23 mouse cellular contexts compared by ENCODE assay signal in genomic region chrX:41587692-41588091, GRCm38 (mm10).
DNase-seq lines count a peak whose midpoint lies in the region; ATAC-seq lines count a peak whose summit lies in the region.
"Had no signal": no experiment of that assay in that cellular context is flagged by ENCODE, and none has a peak within 500 bp of the region (broad histone marks: within the 10 kb centered on the region; RNA-seq: fewer than 3 reads in every experiment).

No protein-coding gene starts in this region.

- peak; percentile 14 to 39 for DNase-seq in cerebellum, postnatal 10 days
- DNase-seq in cerebellum, adult 18-20 months = no peak
- DNase-seq in left cerebral cortex, postnatal 4 days = peak; percentile 1
- no peak for DNase-seq in left cerebral cortex, adult 18-20 months (ENCODE audit: low spot score in 2 of 2)
- no peak for DNase-seq in adrenal gland, adult (ENCODE audit: inconsistent age in 2 of 2, low spot score in 1 of 2)
- DNase-seq: adrenal gland, adult 2 months; adrenal gland, postnatal 14 days; cerebellum, adult 11 months; cerebellum, adult 8-10 months; cerebellum, postnatal 14 days; gastrocnemius, postnatal 25 days; heart, adult 18-20 months; heart, postnatal 10 days; heart, postnatal 36 days; kidney, adult 2 months had no signal

- WGBS in forebrain, embryonic 15.5 days = 64% methylated on average over 3 of the region's 3 CpGs
- WGBS in forebrain, embryonic 12.5 days = 95% methylated on average over 3 of the region's 3 CpGs
- WGBS in forebrain, embryonic 16.5 days = 73% methylated on average over 3 of the region's 3 CpGs

- H3K4me1 ChIP-seq in forebrain, embryonic 15.5 days = no peaks in the 10 kb centered on the region
- no peaks in the 10 kb centered on the region for H3K4me1 ChIP-seq in forebrain, embryonic 12.5 days
- no peaks in the 10 kb centered on the region for H3K4me1 ChIP-seq in forebrain, embryonic 16.5 days (replicated peaks; ENCODE audit: control insufficient read depth, insufficient read depth, low read length)
- H3K4me1 ChIP-seq: heart, embryonic 12.5 days; heart, embryonic 15.5 days had no signal

- H3K4me3 ChIP-seq in forebrain, embryonic 15.5 days = no peak overlapping the region
- H3K4me3 ChIP-seq in forebrain, embryonic 12.5 days (replicated peaks) = no peak overlapping the region
- H3K4me3 ChIP-seq in forebrain, embryonic 16.5 days (replicated peaks; ENCODE audit: low read length) = no peak overlapping the region
- H3K4me3 ChIP-seq: heart, embryonic 12.5 days; heart, embryonic 15.5 days had no signal

- H3K9me3 ChIP-seq in forebrain, embryonic 15.5 days = no peaks in the 10 kb centered on the region
- H3K9me3 ChIP-seq in forebrain, embryonic 12.5 days = no peaks in the 10 kb centered on the region
- H3K9me3 ChIP-seq in forebrain, embryonic 16.5 days (ENCODE audit: control insufficient read depth, low read length) = no peaks in the 10 kb centered on the region
- H3K9me3 ChIP-seq: heart, embryonic 12.5 days; heart, embryonic 15.5 days had no signal

- H3K9ac ChIP-seq in forebrain, embryonic 15.5 days (replicated peaks) = no peak overlapping the region
- H3K9ac ChIP-seq in forebrain, embryonic 12.5 days = no peak overlapping the region
- no peak overlapping the region for H3K9ac ChIP-seq in forebrain, embryonic 16.5 days (replicated peaks; ENCODE audit: low read depth, low read length)
- H3K9ac ChIP-seq: heart, embryonic 12.5 days; heart, embryonic 15.5 days; hindbrain, embryonic 14.5 days had no signal

- H3K4me2 ChIP-seq in forebrain, embryonic 15.5 days (replicated peaks) = no peak overlapping the region
- no peak overlapping the region for H3K4me2 ChIP-seq in forebrain, embryonic 12.5 days
- no peak overlapping the region for H3K4me2 ChIP-seq in forebrain, embryonic 16.5 days (ENCODE audit: low read length)
- H3K4me2 ChIP-seq: heart, embryonic 12.5 days; heart, embryonic 15.5 days; hindbrain, embryonic 14.5 days had no signal

- no peaks in the 10 kb centered on the region for H3K36me3 ChIP-seq in forebrain, embryonic 15.5 days
- no peaks in the 10 kb centered on the region for H3K36me3 ChIP-seq in forebrain, embryonic 12.5 days (replicated peaks)
- no peaks in the 10 kb centered on the region for H3K36me3 ChIP-seq in forebrain, embryonic 16.5 days (ENCODE audit: control insufficient read depth, insufficient read depth)
- H3K36me3 ChIP-seq: heart, embryonic 12.5 days; heart, embryonic 15.5 days had no signal

- no peaks in the 10 kb centered on the region for H3K27me3 ChIP-seq in forebrain, embryonic 15.5 days
- H3K27me3 ChIP-seq in forebrain, embryonic 12.5 days = no peaks in the 10 kb centered on the region
- H3K27me3 ChIP-seq in forebrain, embryonic 16.5 days (replicated peaks; ENCODE audit: control insufficient read depth, insufficient read depth, low read length) = no peaks in the 10 kb centered on the region
- H3K27me3 ChIP-seq: heart, embryonic 12.5 days; heart, embryonic 15.5 days had no signal

- peak; percentile 76; the same call in 1 of the 2 replicates for ATAC-seq in forebrain, embryonic 15.5 days (replicated peaks)
- ATAC-seq in forebrain, embryonic 12.5 days (ENCODE audit: low FRiP score) = no peak
- peak; percentile 67 for ATAC-seq in forebrain, embryonic 16.5 days
- ATAC-seq: activated CD4-positive, CD25-positive, alpha-beta regulatory T cell, adult 4 months; intestine, postnatal 0 days had no signal

- intact Hi-C loops in left cerebral cortex, postnatal 4 days (cut with DNase I) = no loop called here

- H3K27ac ChIP-seq in forebrain, embryonic 15.5 days (replicated peaks) = no peak overlapping the region
- no peak overlapping the region for H3K27ac ChIP-seq in forebrain, embryonic 12.5 days
- no peak overlapping the region for H3K27ac ChIP-seq in forebrain, embryonic 16.5 days (ENCODE audit: low read length)
- H3K27ac ChIP-seq: heart, embryonic 15.5 days; hindbrain, embryonic 14.5 days had no signal

Comparison
In these comparisons a context has a peak if more than half of its experiments do, and no peak if none do; other contexts are left out.
1. DNase-seq: peak in cerebellum, postnatal 10 days (2 of 2) and left cerebral cortex, postnatal 4 days (single experiment); none in cerebellum, adult 18-20 months (0 of 2), left cerebral cortex, adult 18-20 months (0 of 2) and adrenal gland, adult (0 of 2).